Mouse (Mus musculus) stomach, postnatal 0 days (tissue): ENCODE measurements at regions not wholly inside any gene's neighbourhood (a gene's known extent, or its start where the extent isn't known, plus 50 kb on each side); places are given as distances from the start of the nearest gene placed in this dataset.
"Not testable (repeated sequence)": the region's sequence is repeated elsewhere in the genome, so short reads cannot be mapped to it uniquely, and the experiment has no call there.

ENCODE experiments used
- CTCF ChIP-seq: IDR thresholded peaks from 2 replicates; pipeline ENCODE4 v1.5.1; 2016; ENCODE audit warnings: antibody characterized with exemption, low read depth, mild to moderate bottlenecking, moderate library complexity
- EP300 ChIP-seq: optimal IDR thresholded peaks from 2 replicates; pipeline ENCODE3; 2016; ENCODE audit warnings: antibody characterized with exemption

DNA sequence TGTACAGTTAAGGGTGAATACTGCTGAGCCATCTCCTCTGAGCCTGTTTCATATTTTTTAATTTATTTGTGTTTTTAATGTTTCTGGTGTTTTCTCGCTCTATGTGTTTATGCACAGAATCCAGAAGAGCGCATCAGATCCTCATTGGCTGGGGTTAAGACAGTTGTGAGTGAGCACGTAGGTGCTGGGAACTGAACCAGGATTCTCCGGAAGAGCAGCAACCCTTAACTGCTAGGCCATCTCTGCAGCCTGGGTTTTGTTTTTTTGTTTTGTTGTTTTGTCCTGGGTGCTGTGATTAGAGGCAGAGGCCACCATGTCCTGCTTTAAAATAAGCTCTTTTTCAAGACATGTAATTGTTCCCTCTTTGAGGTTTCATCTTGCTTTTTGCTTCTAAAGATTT, 56.2 kb upstream of the Vmn1r3 start:
- not testable (repeated sequence) for TF ChIP-seq EP300, CTCF
